Mouse (Mus musculus) lung, postnatal 0 days (tissue): ENCODE results near the gene Gal. TPM values are rescaled to one million over a fixed set of nuclear protein-coding genes. Genes with fewer than 3 reads are reported as not detected.
A peak's percentile ranks its signal among the peaks of the same experiment; 100 is the strongest.

ENCODE experiments used
- ATAC-seq: fragments of 200-750 bp; cut with Nextera tagmentation; 2 replicates; pipeline ENCODE4 v1.8.0; 2017; ENCODE audit warnings: moderate library complexity
- DNase-seq: peaks from one replicate; pipeline ENCODE4 v3.0.0-alpha.2; 2016; ENCODE audit warnings: low spot score
- H3K27ac ChIP-seq: fragments of 300-500 bp; sonication (generic); 2 replicates; pipeline ENCODE4 v1.5.1; 2014; ENCODE audit warnings: antibody characterized with exemption, mild to moderate bottlenecking, low read length, mixed read lengths
- H3K27me3 ChIP-seq: fragments of 300-500 bp; sonication (generic); replicated peaks from 2 replicates; pipeline ENCODE4 v1.6.1; 2014; ENCODE audit warnings: low read length, mixed read lengths; ENCODE audit not compliant: insufficient read depth
- H3K36me3 ChIP-seq: fragments of 300-500 bp; sonication (generic); 2 replicates; pipeline ENCODE4 v1.6.1; 2014; ENCODE audit warnings: low read length, mixed read lengths; ENCODE audit not compliant: insufficient read depth
- H3K4me1 ChIP-seq: fragments of 300-500 bp; sonication (generic); 2 replicates; pipeline ENCODE4 v1.6.1; 2014; ENCODE audit warnings: antibody characterized with exemption, low read depth, low read length, mixed read lengths; ENCODE audit not compliant: insufficient read depth
- H3K4me2 ChIP-seq: fragments of 300-500 bp; sonication (generic); replicated peaks from 2 replicates; pipeline ENCODE4 v1.6.1; 2014; ENCODE audit warnings: low read depth, mild to moderate bottlenecking, low read length, moderate library complexity, mixed read lengths
- H3K4me3 ChIP-seq: fragments of 300-500 bp; sonication (generic); 2 replicates; pipeline ENCODE4 v1.5.1; 2014; ENCODE audit warnings: low read depth, low read length
- H3K9ac ChIP-seq: fragments of 300-500 bp; sonication (generic); replicated peaks from 2 replicates; pipeline ENCODE4 v1.6.1; 2014; ENCODE audit warnings: low read depth, mild to moderate bottlenecking
- H3K9me3 ChIP-seq: fragments of 300-500 bp; sonication (generic); 2 replicates; pipeline ENCODE4 v1.6.1; 2016; ENCODE audit warnings: low read length, mixed read lengths
- CTCF ChIP-seq: IDR thresholded peaks from 2 replicates; pipeline ENCODE4 v1.5.1; 2016; ENCODE audit warnings: antibody characterized with exemption, mild to moderate bottlenecking
- EP300 ChIP-seq: IDR thresholded peaks from 2 replicates; pipeline ENCODE4 v1.6.1; 2016; ENCODE audit warnings: antibody characterized with exemption, mild to moderate bottlenecking, control low read depth
- WGBS: fragments of 180-500 bp; shearing (Covaris S2); extraction: QIAGEN DNeasy Blood & Tissue Kit; methylation state at CpG from one replicate; pipeline ENCODE4 v1.1.7; 2014; 5-methylcytosine and 5-hydroxymethylcytosine counted together
- polyA plus RNA-seq: library from polyadenylated mRNA; unstranded; fragments of >200 nt; fragmentation: Nextera tagmentation; extraction: Ambion mirVana; gene quantifications from 2 replicates; pipeline ENCODE4 v1.2.1, GENCODE M21; 2015

Gene Gal
- polyA plus RNA-seq, 1 experiment from 2014 or later = 8.7 TPM

DNA sequence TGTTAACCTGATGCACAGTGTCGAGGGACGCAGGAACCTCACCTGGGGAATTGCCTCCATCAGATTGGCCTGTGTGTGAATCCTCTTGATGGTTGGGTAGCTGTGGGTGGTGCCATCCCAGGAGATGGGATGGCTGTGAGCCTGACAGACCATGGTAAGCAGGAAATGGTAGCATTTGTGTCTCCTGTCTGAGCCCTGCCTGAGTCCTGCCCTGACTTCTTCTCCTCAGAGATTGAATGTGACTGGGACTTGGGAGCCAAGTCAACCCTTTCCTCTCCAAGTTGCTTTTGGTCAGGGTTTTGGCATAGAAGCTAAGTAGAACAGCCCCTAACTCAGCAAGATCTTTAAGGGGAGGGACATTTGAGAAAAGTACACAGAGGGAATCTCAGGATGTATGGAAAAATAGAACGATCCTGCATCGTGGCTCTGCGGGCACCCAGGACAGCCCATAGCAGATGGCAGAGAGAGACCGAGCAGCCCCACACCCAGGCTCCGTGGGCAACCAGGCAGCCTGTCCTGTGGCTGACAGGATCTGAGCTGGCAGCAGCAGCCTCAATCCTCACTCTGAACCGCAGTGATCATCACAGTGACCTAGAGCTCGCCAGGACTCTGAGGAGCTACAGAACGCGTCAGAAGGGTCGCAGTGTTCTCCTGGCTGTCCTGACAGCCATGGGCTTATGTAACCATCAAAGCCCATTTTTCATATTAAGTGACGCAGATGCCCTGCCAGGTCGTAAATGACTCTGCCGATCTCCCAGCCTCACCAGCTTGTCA lies 13.9 kb upstream of the Gal start:
- Histone ChIP-seq H3K4me1 (no peaks in the 10 kb centered on the region), H3K36me3 (no peaks in the 10 kb centered on the region), H3K27me3 (no peaks in the 10 kb centered on the region), H3K9ac (no peak overlapping the region), H3K27ac (no peak overlapping the region), H3K4me2 (no peak overlapping the region), H3K9me3 (no peaks in the 10 kb centered on the region), H3K4me3 (no peak overlapping the region)
- WGBS = 66% methylated on average over 15 of the region's 15 CpGs
- DNase-seq (no peak), ATAC-seq (no peak)
- TF ChIP-seq EP300 (no peak), CTCF (no peak)

DNA sequence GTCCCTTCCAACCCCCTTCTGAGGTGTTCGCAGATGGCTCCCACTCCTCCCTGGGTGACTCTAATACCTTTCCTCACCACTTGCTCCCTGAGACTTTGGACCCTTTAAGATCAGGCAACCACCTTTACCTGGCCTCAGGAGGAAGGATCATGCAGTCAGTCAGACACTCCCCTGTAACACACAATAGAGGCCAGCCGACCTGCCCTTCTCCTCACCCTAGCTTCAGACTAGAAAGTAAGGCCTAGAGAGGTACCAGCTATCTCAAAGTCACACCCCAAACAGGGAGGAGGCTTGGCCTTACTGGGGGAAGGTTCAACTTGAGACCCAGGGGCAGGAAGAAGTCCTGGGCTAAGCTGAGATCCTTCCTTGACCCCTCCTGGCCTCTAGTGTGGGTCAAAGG lies 9.9 kb upstream of the Gal start:
- DNase-seq (no peak), ATAC-seq (0 out of 2 replicates have a peak, but pooled peaks have one; percentile 9)
- H3K9ac ChIP-seq = no peak overlapping the region
- H3K4me2 ChIP-seq = no peak overlapping the region
- H3K4me1 ChIP-seq = no peaks in the 10 kb centered on the region
- no peaks in the 10 kb centered on the region for H3K9me3 ChIP-seq
- WGBS = 54% methylated on average over 2 of the region's 2 CpGs
- H3K36me3 ChIP-seq = no peaks in the 10 kb centered on the region
- no peaks in the 10 kb centered on the region for H3K27me3 ChIP-seq
- TF ChIP-seq EP300 (no peak), CTCF (no peak)
- H3K27ac ChIP-seq = no peak overlapping the region
- no peak overlapping the region for H3K4me3 ChIP-seq

DNA sequence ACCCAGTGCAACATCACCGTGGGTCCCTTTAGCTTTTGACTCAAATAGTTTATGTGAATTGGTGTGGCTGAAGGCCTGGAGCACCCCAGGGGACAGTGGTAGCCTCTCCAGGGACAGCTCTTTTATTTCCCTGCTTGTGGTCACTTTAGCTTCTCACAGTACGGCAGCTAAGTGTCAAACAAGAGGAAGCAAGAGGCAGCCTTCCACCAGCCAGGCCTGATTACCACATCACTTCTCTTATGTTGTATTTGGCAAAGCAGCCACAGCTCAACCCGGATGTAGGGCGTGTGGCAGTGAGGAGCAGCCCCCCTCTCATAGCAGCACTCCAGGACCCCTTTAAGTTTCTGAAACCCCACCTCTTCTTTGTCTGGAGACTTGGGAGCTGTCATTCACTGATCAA lies 8.6 kb upstream of the Gal start:
- Histone ChIP-seq H3K9ac (no peak overlapping the region), H3K36me3 (no peaks in the 10 kb centered on the region), H3K4me1 (no peaks in the 10 kb centered on the region), H3K9me3 (no peaks in the 10 kb centered on the region), H3K27ac (no peak overlapping the region), H3K27me3 (no peaks in the 10 kb centered on the region), H3K4me2 (no peak overlapping the region), H3K4me3 (no peak overlapping the region)
- TF ChIP-seq CTCF = no peak
- TF ChIP-seq EP300 = no peak
- peak; percentile 67 for ATAC-seq
- peak; percentile 75 for DNase-seq
- 14% methylated on average over 4 of the region's 4 CpGs for WGBS

DNA sequence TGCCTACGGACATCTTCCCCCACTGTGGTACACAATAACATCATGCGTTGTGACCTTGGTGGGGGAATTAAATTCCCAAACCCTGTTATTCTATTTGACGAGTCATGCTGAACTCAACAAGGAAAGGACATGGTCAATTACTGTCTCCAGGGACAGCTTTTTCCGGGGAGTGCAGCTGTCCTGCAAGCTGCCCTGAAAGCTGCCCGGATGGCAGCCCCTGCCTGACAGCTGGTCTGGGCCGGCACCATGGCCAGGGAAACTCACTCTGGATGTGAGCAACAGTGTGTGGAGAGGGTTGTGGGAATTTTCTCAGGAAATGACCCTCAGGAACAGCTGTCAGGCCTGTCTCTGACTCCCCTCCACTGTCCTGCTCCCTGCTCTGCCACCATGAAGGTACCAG lies 8.1 kb upstream of the Gal start:
- DNase-seq (no peak), ATAC-seq (peak; percentile 54)
- Histone ChIP-seq H3K4me1 (no peaks in the 10 kb centered on the region), H3K4me3 (no peak overlapping the region), H3K9ac (no peak overlapping the region), H3K36me3 (no peaks in the 10 kb centered on the region), H3K4me2 (no peak overlapping the region), H3K27me3 (no peaks in the 10 kb centered on the region), H3K27ac (no peak overlapping the region), H3K9me3 (no peaks in the 10 kb centered on the region)
- TF ChIP-seq EP300 (no peak), CTCF (no peak)
- WGBS = 69% methylated on average over 6 of the region's 6 CpGs

DNA sequence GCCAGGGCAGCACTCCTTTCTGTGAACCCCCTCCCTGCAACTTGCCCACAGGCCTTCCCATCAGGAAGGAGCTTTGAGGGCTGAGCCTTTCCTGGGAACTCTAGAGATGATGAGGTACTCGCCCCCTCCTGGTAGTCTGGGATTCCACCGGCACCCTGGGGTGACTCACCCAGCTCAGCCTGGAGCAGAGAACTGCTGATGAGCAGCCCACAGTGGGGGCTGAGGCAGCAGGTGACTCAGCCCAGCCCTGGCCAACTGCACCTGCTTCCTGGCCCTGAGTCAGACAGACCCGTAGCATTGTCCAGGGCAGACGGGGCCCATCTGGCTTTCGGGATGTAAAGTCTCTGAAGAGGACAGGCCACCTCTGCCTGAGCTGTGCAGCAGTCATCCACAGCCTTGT lies 4.9 kb upstream of the Gal start:
- no peak overlapping the region for H3K27ac ChIP-seq
- peaks cover 4% of the 10 kb centered on the region; the same call in 1 of the 2 replicates for H3K4me1 ChIP-seq
- peaks cover under 1% of the 10 kb centered on the region; the same call in 1 of the 2 replicates for H3K27me3 ChIP-seq
- no peaks in the 10 kb centered on the region for H3K36me3 ChIP-seq
- TF ChIP-seq CTCF (no peak), EP300 (no peak)
- no peak for DNase-seq
- no peak overlapping the region for H3K4me2 ChIP-seq
- no peak overlapping the region for H3K4me3 ChIP-seq
- no peak overlapping the region for H3K9ac ChIP-seq
- 0 out of 2 replicates have a peak, but pooled peaks have one; percentile 27 for ATAC-seq
- no peaks in the 10 kb centered on the region for H3K9me3 ChIP-seq
- WGBS = 46% methylated on average over 5 of the region's 5 CpGs

DNA sequence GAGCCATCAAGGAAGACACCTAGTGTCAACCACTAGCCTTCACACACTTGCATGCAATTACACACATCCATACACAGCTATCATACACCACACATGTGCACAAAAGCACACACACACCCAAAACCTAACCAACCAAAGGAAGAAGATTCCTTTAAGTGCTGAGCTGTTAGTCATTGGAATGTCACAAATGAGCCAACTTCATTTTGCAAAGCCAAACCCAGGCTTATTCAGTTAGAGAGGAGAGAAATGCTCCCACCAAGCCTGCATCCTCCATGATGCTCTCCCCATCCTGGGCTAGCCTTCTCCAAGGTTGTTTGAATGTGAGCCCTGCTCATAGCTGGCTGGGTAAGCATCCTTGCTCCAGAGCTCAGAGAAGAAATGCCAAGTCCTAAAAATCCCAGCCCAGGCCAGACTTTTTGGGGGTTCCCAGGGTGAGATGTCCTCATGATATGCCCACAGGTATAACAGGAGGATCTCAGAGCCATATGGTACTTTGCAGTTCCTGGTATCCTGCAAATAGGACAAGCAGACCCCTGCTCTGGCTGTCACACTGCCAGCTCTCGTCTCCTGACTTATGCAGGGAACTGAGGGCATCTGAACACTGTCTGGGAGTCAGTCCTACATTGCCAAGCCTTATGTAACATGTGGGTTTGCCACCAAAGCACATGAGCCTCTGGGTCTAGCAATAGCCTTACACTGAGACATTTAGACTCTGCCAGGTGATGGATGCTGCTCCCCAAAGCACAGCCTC lies 8.6 kb downstream of the Gal start:
- Histone ChIP-seq H3K4me2 (no peak overlapping the region), H3K9me3 (no peaks in the 10 kb centered on the region), H3K4me3 (no peak overlapping the region), H3K27ac (no peak overlapping the region), H3K4me1 (no peaks in the 10 kb centered on the region), H3K27me3 (no peaks in the 10 kb centered on the region), H3K9ac (no peak overlapping the region), H3K36me3 (no peaks in the 10 kb centered on the region)
- TF ChIP-seq EP300 (no peak), CTCF (no peak)
- ATAC-seq (no peak), DNase-seq (no peak)
- WGBS = 33% methylated on average over 1 of the region's 1 CpGs
